Mouse (Mus musculus) lung, embryonic 16.5 days (tissue): ENCODE results near the gene Vmn1r18. TPM values are rescaled to one million over a fixed set of nuclear protein-coding genes. Genes with fewer than 3 reads are reported as not detected.

Experiments used
- polyA plus RNA-seq: library from polyadenylated mRNA; unstranded; fragments of >200 nt; fragmentation: Nextera tagmentation; extraction: Ambion mirVana; gene quantifications from 2 replicates; pipeline ENCODE4 v1.2.1, GENCODE M21; 2015

Gene Vmn1r18
- polyA plus RNA-seq, 1 experiment from 2014 or later: not detected

Other genes starting within 250 kb of the Vmn1r18 start
- not detected in 2 replicates for gene Vmn1r12, start 238.9 kb downstream of the Vmn1r18 start, polyA plus RNA-seq
- gene Vmn1r13, start 192.5 kb downstream of the Vmn1r18 start, polyA plus RNA-seq: not detected in 2 replicates
- gene Vmn1r14, start 164.1 kb downstream of the Vmn1r18 start, polyA plus RNA-seq: not detected in 2 replicates
- gene Vmn1r15, start 137.8 kb downstream of the Vmn1r18 start, polyA plus RNA-seq: not detected in 2 replicates
- gene Vmn1r16, start 66.3 kb downstream of the Vmn1r18 start, polyA plus RNA-seq: not detected in 2 replicates
- gene Vmn1r17, start 32.1 kb downstream of the Vmn1r18 start, polyA plus RNA-seq: not detected in 2 replicates
- gene Vmn1r19, start 8.0 kb upstream of the Vmn1r18 start, polyA plus RNA-seq: not detected in 2 replicates
- 0.08 TPM in 1 of 2 replicates, not detected in the other for gene Vmn1r20, start 33.1 kb upstream of the Vmn1r18 start, polyA plus RNA-seq
- gene Ppm1k, start 139.7 kb upstream of the Vmn1r18 start, polyA plus RNA-seq: 7.6 and 9.4 TPM in 2 replicates
- gene Herc6, start 185.2 kb upstream of the Vmn1r18 start, polyA plus RNA-seq: 3.8 and 4.4 TPM in 2 replicates